ENCODE assay signal across 8 mouse cellular contexts in genomic region chr9:24773669-24774068, GRCm38 (mm10). TPM values are rescaled to one million over a fixed set of nuclear protein-coding genes. Genes with fewer than 3 reads are reported as not detected.
A peak's percentile ranks its signal among the peaks of the same experiment; 100 is the strongest.
DNase-seq lines count a peak whose midpoint lies in the region; ATAC-seq and TF ChIP-seq lines count a peak whose summit lies in the region.

No protein-coding gene starts in this region.

- WGBS in lung, embryonic 16.5 days = under 1% methylated on average over 19 of the region's 19 CpGs
- 0% methylated on average over 19 of the region's 19 CpGs for WGBS in forebrain, embryonic 13.5 days
- 0% methylated on average over 19 of the region's 19 CpGs for WGBS in limb, embryonic 14.5 days
- 0% methylated on average over 19 of the region's 19 CpGs for WGBS in neural tube, embryonic 15.5 days

- H3K36me3 ChIP-seq in lung, embryonic 16.5 days (ENCODE audit: control insufficient read depth, insufficient read depth, low read length) = no peaks in the 10 kb centered on the region
- H3K36me3 ChIP-seq in forebrain, embryonic 13.5 days (ENCODE audit: poor library complexity, severe bottlenecking) = no peaks in the 10 kb centered on the region
- H3K36me3 ChIP-seq in limb, embryonic 14.5 days (ENCODE audit: control insufficient read depth, insufficient read depth, low read length) = no peaks in the 10 kb centered on the region
- no peaks in the 10 kb centered on the region for H3K36me3 ChIP-seq in neural tube, embryonic 15.5 days

- no peak for TF ChIP-seq POLR2A in limb, embryonic 14.5 days (IDR thresholded peaks at IDR 0.05; ENCODE audit: borderline replicate concordance, extremely low read depth, insufficient read depth, insufficient read length)

- no peak for DNase-seq in lung, postnatal 36 days
- DNase-seq in limb, embryonic 14.5 days (ENCODE audit: low spot score) = no peak
- no peak for DNase-seq in left cerebral cortex, postnatal 10 days (ENCODE audit: extremely low spot score in 1 of 2, low spot score in 2 of 2)
- DNase-seq in right cerebral cortex, postnatal 4 days = no peak
- DNase-seq in adrenal gland, adult 8-10 months = no peak

- no peak overlapping the region for H3K27ac ChIP-seq in lung, embryonic 16.5 days (ENCODE audit: low read length)
- H3K27ac ChIP-seq in forebrain, embryonic 13.5 days = no peak overlapping the region
- no peak overlapping the region for H3K27ac ChIP-seq in limb, embryonic 14.5 days (replicated peaks; ENCODE audit: low read depth, low read length)
- H3K27ac ChIP-seq in neural tube, embryonic 15.5 days (replicated peaks) = no peak overlapping the region

- no peaks in the 10 kb centered on the region for H3K9me3 ChIP-seq in lung, embryonic 16.5 days (ENCODE audit: control insufficient read depth, low read length)
- no peaks in the 10 kb centered on the region for H3K9me3 ChIP-seq in forebrain, embryonic 13.5 days (replicated peaks)
- 0 out of 2 replicates have a peak, but pooled peaks cover 3% of the 10 kb centered on the region for H3K9me3 ChIP-seq in limb, embryonic 14.5 days (ENCODE audit: control insufficient read depth, low read length)
- H3K9me3 ChIP-seq in neural tube, embryonic 15.5 days (replicated peaks) = no peaks in the 10 kb centered on the region

- peaks cover 82% of the 10 kb centered on the region for H3K27me3 ChIP-seq in lung, embryonic 16.5 days (ENCODE audit: control insufficient read depth, insufficient read depth, low read depth, low read length)
- peaks cover 95% of the 10 kb centered on the region for H3K27me3 ChIP-seq in forebrain, embryonic 13.5 days
- H3K27me3 ChIP-seq in limb, embryonic 14.5 days (ENCODE audit: control insufficient read depth, insufficient read depth, low read length) = peaks cover 98% of the 10 kb centered on the region
- H3K27me3 ChIP-seq in neural tube, embryonic 15.5 days (replicated peaks) = peaks cover 88% of the 10 kb centered on the region

- no peak overlapping the region; the same call in 1 of the 2 replicates for H3K9ac ChIP-seq in lung, embryonic 16.5 days (ENCODE audit: low read length)
- no peak overlapping the region for H3K9ac ChIP-seq in forebrain, embryonic 13.5 days
- H3K9ac ChIP-seq in limb, embryonic 14.5 days (ENCODE audit: low read depth, low read length, severe bottlenecking) = no peak overlapping the region
- no peak overlapping the region for H3K9ac ChIP-seq in neural tube, embryonic 15.5 days (replicated peaks)

- intact Hi-C loops in left cerebral cortex, postnatal 10 days (cut with DNase I) = no loop called here

- peak overlapping the region; percentile 44 for H3K4me3 ChIP-seq in lung, embryonic 16.5 days (ENCODE audit: low read length)
- H3K4me3 ChIP-seq in forebrain, embryonic 13.5 days = peak overlapping the region; percentile 31
- H3K4me3 ChIP-seq in limb, embryonic 14.5 days (replicated peaks; ENCODE audit: low read length) = peak overlapping the region; percentile 34
- H3K4me3 ChIP-seq in neural tube, embryonic 15.5 days (replicated peaks) = peak overlapping the region; percentile 19

- ATAC-seq in lung, embryonic 16.5 days (ENCODE audit: low read depth) = peak; percentile 22; the same call in 1 of the 2 replicates
- ATAC-seq in forebrain, embryonic 13.5 days = no peak
- ATAC-seq in limb, embryonic 14.5 days (ENCODE audit: low FRiP score, low read depth) = no peak
- ATAC-seq in neural tube, embryonic 15.5 days (ENCODE audit: low FRiP score) = no peak

- peak overlapping the region; percentile 50 for H3K4me2 ChIP-seq in lung, embryonic 16.5 days (ENCODE audit: low read depth, low read length)
- peak overlapping the region; percentile 54 for H3K4me2 ChIP-seq in forebrain, embryonic 13.5 days
- peak overlapping the region; percentile 45 for H3K4me2 ChIP-seq in limb, embryonic 14.5 days (replicated peaks; ENCODE audit: low read depth, low read length, severe bottlenecking)
- peak overlapping the region; percentile 51 for H3K4me2 ChIP-seq in neural tube, embryonic 15.5 days

- peaks cover 14% of the 10 kb centered on the region for H3K4me1 ChIP-seq in lung, embryonic 16.5 days (replicated peaks; ENCODE audit: control insufficient read depth, insufficient read depth, low read length)
- peaks cover 29% of the 10 kb centered on the region for H3K4me1 ChIP-seq in forebrain, embryonic 13.5 days
- H3K4me1 ChIP-seq in limb, embryonic 14.5 days (ENCODE audit: control insufficient read depth, insufficient read depth, low read length) = peaks cover 7% of the 10 kb centered on the region; the same call in 1 of the 2 replicates
- H3K4me1 ChIP-seq in neural tube, embryonic 15.5 days = peaks cover 26% of the 10 kb centered on the region

RNA-seq across cellular contexts. Expression of gene Tbx20, which starts 0.4 kb away (rescaled TPM):
- 2.3 and 4.5 TPM in 2 replicates for polyA plus RNA-seq in lung, embryonic 16.5 days (2015; fragmentation: Nextera tagmentation; extraction: Ambion mirVana)
- polyA plus RNA-seq in forebrain, embryonic 13.5 days (2015; fragmentation: Nextera tagmentation; extraction: Ambion mirVana) = 0.01 and 0.30 TPM in 2 replicates
- polyA plus RNA-seq in limb, embryonic 14.5 days (2012; rRNA removed) = 0.03 and 0.24 TPM in 2 replicates
- 0.03 TPM in 1 of 2 replicates, not detected in the other for polyA plus RNA-seq in limb, embryonic 14.5 days (2014; fragmentation: Nextera tagmentation; extraction: Ambion mirVana)
- 0.03 and 0.28 TPM in 2 replicates for polyA plus RNA-seq in neural tube, embryonic 15.5 days (2015; fragmentation: Nextera tagmentation; extraction: Ambion mirVana)
- not detected for total RNA-seq in left cerebral cortex, postnatal 10 days (2021)
- total RNA-seq in adrenal gland, adult 8-10 months (2022) = 10 to 100 TPM; 23.8 to 41.6 (median 29.0) TPM
